Mouse (Mus musculus) heart, embryonic 16.5 days (tissue): ENCODE data around the gene Taf8. TPM values are rescaled to one million over a fixed set of nuclear protein-coding genes. Genes with fewer than 3 reads are reported as not detected.

Experiments
- ATAC-seq: fragments of 200-750 bp; cut with Nextera tagmentation; replicated peaks from 2 replicates; pipeline ENCODE4 v1.8.0; 2017; ENCODE audit warnings: moderate number of reproducible peaks; ENCODE audit not compliant: insufficient read depth, low FRiP score; ENCODE audit errors: extremely low read depth
- H3K27ac ChIP-seq: fragments of 300-500 bp; sonication (generic); 2 replicates; pipeline ENCODE4 v1.5.1; 2014; ENCODE audit warnings: mild to moderate bottlenecking, low read length, control low read depth, moderate library complexity
- H3K27me3 ChIP-seq: fragments of 300-500 bp; sonication (generic); 2 replicates; pipeline ENCODE4 v1.6.1; 2014; ENCODE audit warnings: low read length, mixed read lengths; ENCODE audit not compliant: control insufficient read depth, insufficient read depth
- H3K36me3 ChIP-seq: fragments of 300-500 bp; sonication (generic); 2 replicates; pipeline ENCODE4 v1.6.1; 2014; ENCODE audit not compliant: control insufficient read depth, insufficient read depth
- H3K4me1 ChIP-seq: fragments of 300-500 bp; sonication (generic); 2 replicates; pipeline ENCODE4 v1.6.1; 2014; ENCODE audit warnings: low read length, mixed read lengths; ENCODE audit not compliant: control insufficient read depth, insufficient read depth
- H3K4me2 ChIP-seq: fragments of 300-500 bp; sonication (generic); 2 replicates; pipeline ENCODE4 v1.6.1; 2014; ENCODE audit warnings: low read depth, mild to moderate bottlenecking, control low read depth, low read length
- H3K4me3 ChIP-seq: fragments of 300-500 bp; sonication (generic); 2 replicates; pipeline ENCODE4 v1.5.1; 2014; ENCODE audit warnings: mild to moderate bottlenecking, control low read depth, low read length
- H3K9ac ChIP-seq: fragments of 300-500 bp; sonication (generic); 2 replicates; pipeline ENCODE4 v1.6.1; 2014; ENCODE audit warnings: low read length, control low read depth
- H3K9me3 ChIP-seq: fragments of 300-500 bp; sonication (generic); replicated peaks from 2 replicates; pipeline ENCODE4 v1.6.1; 2016; ENCODE audit warnings: low read length; ENCODE audit not compliant: control insufficient read depth
- WGBS: fragments of 180-500 bp; shearing (Covaris S2); extraction: QIAGEN DNeasy Blood & Tissue Kit; methylation state at CpG from one replicate; pipeline ENCODE4 v1.1.7; 2014; 5-methylcytosine and 5-hydroxymethylcytosine counted together
- polyA plus RNA-seq: library from polyadenylated mRNA; unstranded; fragments of >200 nt; fragmentation: Nextera tagmentation; extraction: Ambion mirVana; gene quantifications from 2 replicates; pipeline ENCODE4 v1.2.1, GENCODE M21; 2015

Taf8 gene
- polyA plus RNA-seq, 1 experiment from 2014 or later, result 20.3 TPM

GRCm38 (mm10) chr17:47482401-47482800 is 19.7 kb downstream of the Taf8 start:
- H3K9me3 ChIP-seq, result no peaks in the 10 kb centered on the region
- no peak overlapping the region for H3K4me3 ChIP-seq
- H3K36me3 ChIP-seq, result no peaks in the 10 kb centered on the region
- no peak for ATAC-seq
- no peaks in the 10 kb centered on the region for H3K27me3 ChIP-seq
- H3K4me2 ChIP-seq, result no peak overlapping the region
- H3K4me1 ChIP-seq, result peaks cover 20% of the 10 kb centered on the region
- WGBS, result 51% methylated on average over 2 of the region's 2 CpGs
- H3K9ac ChIP-seq, result no peak overlapping the region
- H3K27ac ChIP-seq, result no peak overlapping the region

GRCm38 (mm10) chr17:47479887-47480286 is 22.2 kb downstream of the Taf8 start:
- ATAC-seq, result no peak
- Histone ChIP-seq H3K36me3 (no peaks in the 10 kb centered on the region), H3K9ac (no peak overlapping the region), H3K27ac (no peak overlapping the region), H3K4me3 (no peak overlapping the region), H3K27me3 (no peaks in the 10 kb centered on the region), H3K4me1 (peaks cover 9% of the 10 kb centered on the region), H3K9me3 (no peaks in the 10 kb centered on the region), H3K4me2 (no peak overlapping the region)
- 16% methylated on average over 3 of the region's 3 CpGs for WGBS

- Histone ChIP-seq H3K27me3 (no peaks in the 10 kb centered on the region), H3K4me1 (peaks cover 8% of the 10 kb centered on the region), H3K4me3 (no peak overlapping the region), H3K9me3 (no peaks in the 10 kb centered on the region), H3K36me3 (no peaks in the 10 kb centered on the region), H3K4me2 (no peak overlapping the region), H3K9ac (no peak overlapping the region), H3K27ac (no peak overlapping the region)
- 60% methylated on average over 3 of the region's 3 CpGs for WGBS
- no peak for ATAC-seq
Measured at GRCm38 (mm10) chr17:47475714-47476113, 26.4 kb downstream of the Taf8 start.

GRCm38 (mm10) chr17:47475181-47475580 is 26.9 kb downstream of the Taf8 start:
- no peak for ATAC-seq
- Histone ChIP-seq H3K27ac (no peak overlapping the region), H3K9ac (no peak overlapping the region), H3K27me3 (no peaks in the 10 kb centered on the region), H3K9me3 (no peaks in the 10 kb centered on the region), H3K4me3 (no peak overlapping the region), H3K4me2 (no peak overlapping the region), H3K36me3 (no peaks in the 10 kb centered on the region), H3K4me1 (peaks cover 8% of the 10 kb centered on the region)
- WGBS, result 85% methylated on average over 4 of the region's 4 CpGs

GRCm38 (mm10) chr17:47474250-47474649 is 27.8 kb downstream of the Taf8 start:
- H3K9ac ChIP-seq, result no peak overlapping the region
- WGBS, result 80% methylated on average over 4 of the region's 4 CpGs
- H3K36me3 ChIP-seq, result no peaks in the 10 kb centered on the region
- H3K9me3 ChIP-seq, result no peaks in the 10 kb centered on the region
- H3K4me3 ChIP-seq, result no peak overlapping the region
- H3K27me3 ChIP-seq, result no peaks in the 10 kb centered on the region
- ATAC-seq, result no peak
- H3K27ac ChIP-seq, result no peak overlapping the region
- H3K4me2 ChIP-seq, result no peak overlapping the region
- H3K4me1 ChIP-seq, result peaks cover 5% of the 10 kb centered on the region

GRCm38 (mm10) chr17:47473434-47473974 is 28.6 kb downstream of the Taf8 start:
- Histone ChIP-seq H3K27ac (no peak overlapping the region), H3K4me1 (peaks cover 5% of the 10 kb centered on the region), H3K4me3 (no peak overlapping the region), H3K4me2 (no peak overlapping the region), H3K9me3 (no peaks in the 10 kb centered on the region), H3K27me3 (no peaks in the 10 kb centered on the region), H3K9ac (no peak overlapping the region), H3K36me3 (no peaks in the 10 kb centered on the region)
- 13% methylated on average over 8 of the region's 8 CpGs for WGBS
- no peak for ATAC-seq

GRCm38 (mm10) chr17:47472435-47473350 is 29.4 kb downstream of the Taf8 start:
- Histone ChIP-seq H3K4me3 (no peak overlapping the region), H3K9ac (no peak overlapping the region), H3K27ac (no peak overlapping the region), H3K9me3 (no peaks in the 10 kb centered on the region), H3K36me3 (no peaks in the 10 kb centered on the region), H3K4me2 (no peak overlapping the region), H3K4me1 (peaks cover 5% of the 10 kb centered on the region), H3K27me3 (peaks cover 5% of the 10 kb centered on the region; the same call in 1 of the 2 replicates)
- ATAC-seq, result no peak
- WGBS, result 27% methylated on average over 15 of the region's 15 CpGs

- Histone ChIP-seq H3K4me1 (peaks cover 5% of the 10 kb centered on the region), H3K4me2 (no peak overlapping the region)
Measured at GRCm38 (mm10) chr17:47470686-47471085, 31.4 kb downstream of the Taf8 start.

GRCm38 (mm10) chr17:47470121-47470520 is 32.0 kb downstream of the Taf8 start:
- 82% methylated on average over 4 of the region's 4 CpGs for WGBS
- peaks cover 5% of the 10 kb centered on the region for H3K4me1 ChIP-seq
- H3K4me3 ChIP-seq, result no peak overlapping the region
- no peak overlapping the region for H3K9ac ChIP-seq
- H3K9me3 ChIP-seq, result no peaks in the 10 kb centered on the region
- H3K27ac ChIP-seq, result no peak overlapping the region
- no peak for ATAC-seq
- peaks cover 7% of the 10 kb centered on the region; the same call in 1 of the 2 replicates for H3K27me3 ChIP-seq
- no peak overlapping the region for H3K4me2 ChIP-seq
- no peaks in the 10 kb centered on the region for H3K36me3 ChIP-seq

More at GRCm38 (mm10) chr17:47470686-47471085, 31.4 kb downstream of the Taf8 start:
- H3K27me3 ChIP-seq, result peaks cover 7% of the 10 kb centered on the region; the same call in 1 of the 2 replicates
- no peak overlapping the region for H3K27ac ChIP-seq
- WGBS, result 76% methylated on average over 5 of the region's 5 CpGs
- no peak overlapping the region for H3K4me3 ChIP-seq
- H3K36me3 ChIP-seq, result no peaks in the 10 kb centered on the region
- no peaks in the 10 kb centered on the region for H3K9me3 ChIP-seq
- H3K9ac ChIP-seq, result no peak overlapping the region
- ATAC-seq, result peak; percentile 34; the same call in 1 of the 2 replicates
